ENCODE assay signal across 8 mouse cellular contexts in the genomic region with DNA sequence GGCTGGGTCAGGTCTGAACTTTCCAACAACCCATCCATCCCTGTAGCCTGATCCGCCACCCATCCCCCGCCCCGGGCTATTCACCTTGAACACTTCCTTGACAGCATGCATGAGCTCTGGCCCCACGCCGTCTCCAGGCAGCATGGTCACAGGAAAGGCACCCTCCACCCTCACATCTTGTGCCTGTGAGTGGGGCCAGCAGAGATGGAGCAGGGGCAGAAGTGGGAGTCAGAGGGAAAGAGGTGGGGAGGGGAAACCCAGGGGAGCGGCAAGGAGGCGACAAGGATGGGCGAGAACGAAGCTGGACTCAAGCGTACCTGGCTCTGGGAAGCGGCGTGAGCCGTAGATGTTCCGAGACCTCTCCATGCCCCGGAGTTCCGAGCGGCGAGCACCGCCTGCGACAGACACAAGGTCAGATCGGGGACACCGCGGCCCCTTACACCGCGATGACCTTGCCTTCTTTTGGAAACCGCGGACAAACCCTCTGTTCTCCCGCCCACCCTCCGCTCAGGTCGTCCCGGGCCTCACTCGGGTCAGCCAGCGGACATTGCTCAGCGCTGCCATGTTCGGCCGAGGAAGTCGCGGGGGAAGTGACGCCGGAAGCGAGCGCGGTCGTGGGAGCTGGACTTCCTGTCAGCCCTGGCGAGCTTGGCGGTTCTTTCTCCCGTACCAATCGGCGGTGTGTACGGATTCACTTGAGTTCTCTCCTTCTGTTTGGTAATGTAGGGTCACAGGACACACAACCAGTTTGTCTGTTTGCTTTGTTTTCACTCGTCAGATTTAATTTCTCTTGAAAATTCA. TPM values are rescaled to one million over a fixed set of nuclear protein-coding genes. Genes with fewer than 3 reads are reported as not detected.
DNase-seq lines count a peak whose midpoint lies in the region; ATAC-seq lines count a peak whose summit lies in the region.

Idh3b (minus strand) TSS at position 694 of the 801 bp plus-strand sequence.

- 0 out of 2 replicates have a peak, but pooled peaks cover 3% of the 10 kb centered on the region for H3K4me1 ChIP-seq in forebrain, embryonic 11.5 days (replicated peaks; ENCODE audit: control insufficient read depth, insufficient read depth, low read length)
- peaks cover 12% of the 10 kb centered on the region for H3K4me1 ChIP-seq in heart, embryonic 15.5 days (replicated peaks)
- H3K4me1 ChIP-seq in liver, embryonic 12.5 days: peaks cover 36% of the 10 kb centered on the region

- H3K9me3 ChIP-seq in forebrain, embryonic 11.5 days (ENCODE audit: control insufficient read depth, low read length): no peaks in the 10 kb centered on the region
- no peaks in the 10 kb centered on the region for H3K9me3 ChIP-seq in heart, embryonic 15.5 days (replicated peaks)
- no peaks in the 10 kb centered on the region for H3K9me3 ChIP-seq in liver, embryonic 12.5 days (replicated peaks)

- peak within 1 kb of the TSS; percentile 81 for H3K4me3 ChIP-seq in forebrain, embryonic 11.5 days (ENCODE audit: low read depth, low read length)
- peak within 1 kb of the TSS; percentile 92 for H3K4me3 ChIP-seq in heart, embryonic 15.5 days
- H3K4me3 ChIP-seq in liver, embryonic 12.5 days: peak within 1 kb of the TSS; percentile 89

- peak; percentile 39 to 53 for DNase-seq in CD8-positive naive resting alpha-beta T cell, adult 2 months (ENCODE audit: low read depth in 2 of 2, low spot score in 2 of 2)
- DNase-seq in c-Kit-positive CD71-negative TER-119-negative erythroid progenitor cells, embryonic 14.5 days (ENCODE audit: low read depth): peak; percentile 67
- peak; percentile 94 for DNase-seq in forebrain, embryonic 11.5 days (ENCODE audit: low spot score)
- DNase-seq in kidney, postnatal 14 days: peak; percentile 93
- peak; percentile 70 for DNase-seq in naive thymus-derived CD4-positive, alpha-beta T cell, adult 2 months (ENCODE audit: low read depth)
- peak; percentile 82 for DNase-seq in splenic B cell, adult 2 months (ENCODE audit: low read depth, low spot score)

- H3K27me3 ChIP-seq in forebrain, embryonic 11.5 days (ENCODE audit: control insufficient read depth, insufficient read depth, low read length): no peaks in the 10 kb centered on the region
- no peaks in the 10 kb centered on the region for H3K27me3 ChIP-seq in heart, embryonic 15.5 days
- H3K27me3 ChIP-seq in liver, embryonic 12.5 days (replicated peaks): peaks cover 5% of the 10 kb centered on the region; the same call in 1 of the 2 replicates
- H3K27me3 ChIP-seq in splenic B cell, adult 2 months (ENCODE audit: control insufficient read depth, insufficient read depth, low read length, poor library complexity, severe bottlenecking): no peaks in the 10 kb centered on the region

- H3K9ac ChIP-seq in forebrain, embryonic 11.5 days (ENCODE audit: low read length): peak within 1 kb of the TSS; percentile 83
- peak within 1 kb of the TSS; percentile 79 for H3K9ac ChIP-seq in heart, embryonic 15.5 days
- H3K9ac ChIP-seq in liver, embryonic 12.5 days: peak within 1 kb of the TSS; percentile 85

- peak; percentile 89 for ATAC-seq in forebrain, embryonic 11.5 days (replicated peaks; ENCODE audit: low FRiP score)
- peak; percentile 89 for ATAC-seq in heart, embryonic 15.5 days (replicated peaks; ENCODE audit: insufficient number of reproducible peaks, insufficient read depth, low FRiP score, low read depth)
- ATAC-seq in liver, embryonic 12.5 days: peak; percentile 81

- H3K36me3 ChIP-seq in forebrain, embryonic 11.5 days (ENCODE audit: control insufficient read depth, insufficient read depth, low read length): peaks cover 3% of the 10 kb centered on the region
- peaks cover 32% of the 10 kb centered on the region for H3K36me3 ChIP-seq in heart, embryonic 15.5 days
- H3K36me3 ChIP-seq in liver, embryonic 12.5 days: peaks cover 36% of the 10 kb centered on the region
- H3K36me3 ChIP-seq in splenic B cell, adult 2 months (ENCODE audit: control insufficient read depth, insufficient read depth, low read length, poor library complexity, severe bottlenecking): peaks cover 6% of the 10 kb centered on the region; the same call in 1 of the 2 replicates

- H3K4me2 ChIP-seq in forebrain, embryonic 11.5 days (ENCODE audit: low read depth, low read length, severe bottlenecking): peak within 1 kb of the TSS; percentile 98
- H3K4me2 ChIP-seq in heart, embryonic 15.5 days: peak within 1 kb of the TSS; percentile 86
- H3K4me2 ChIP-seq in liver, embryonic 12.5 days: peak within 1 kb of the TSS; percentile 80

- no peak within 1 kb of the TSS for H3K27ac ChIP-seq in forebrain, embryonic 11.5 days (ENCODE audit: low read depth, low read length)
- H3K27ac ChIP-seq in heart, embryonic 15.5 days: peak within 1 kb of the TSS; percentile 89
- H3K27ac ChIP-seq in liver, embryonic 12.5 days: peak within 1 kb of the TSS; percentile 80

- WGBS in forebrain, embryonic 11.5 days: under 1% methylated on average over 51 of the region's 51 CpGs
- under 1% methylated on average over 51 of the region's 51 CpGs for WGBS in heart, embryonic 15.5 days
- WGBS in liver, embryonic 12.5 days (ENCODE audit: insufficient replicate concordance): under 1% methylated on average over 51 of the region's 51 CpGs

RNA-seq across cellular contexts. Expression of gene Idh3b, which starts in this region (rescaled TPM):
- 138 and 158 TPM in 2 replicates for polyA plus RNA-seq in forebrain, embryonic 11.5 days (2014; fragmentation: Nextera tagmentation; extraction: Ambion mirVana)
- 288 and 290 TPM in 2 replicates for polyA plus RNA-seq in heart, embryonic 15.5 days (2015; fragmentation: Nextera tagmentation; extraction: Ambion mirVana)
- polyA plus RNA-seq in liver, embryonic 12.5 days (2016; fragmentation: Nextera tagmentation; extraction: Ambion mirVana): 123 and 127 TPM in 2 replicates
